Mouse (Mus musculus) MEL-GATA-1-ER (cell line): ENCODE measurements around the gene Acadl.

Experiments
- DNase-seq: peaks from one replicate; pipeline ENCODE4 v3.0.0-alpha.2; 2012; ENCODE audit warnings: low read depth; ENCODE audit errors: extremely low read depth

Acadl gene

DNA sequence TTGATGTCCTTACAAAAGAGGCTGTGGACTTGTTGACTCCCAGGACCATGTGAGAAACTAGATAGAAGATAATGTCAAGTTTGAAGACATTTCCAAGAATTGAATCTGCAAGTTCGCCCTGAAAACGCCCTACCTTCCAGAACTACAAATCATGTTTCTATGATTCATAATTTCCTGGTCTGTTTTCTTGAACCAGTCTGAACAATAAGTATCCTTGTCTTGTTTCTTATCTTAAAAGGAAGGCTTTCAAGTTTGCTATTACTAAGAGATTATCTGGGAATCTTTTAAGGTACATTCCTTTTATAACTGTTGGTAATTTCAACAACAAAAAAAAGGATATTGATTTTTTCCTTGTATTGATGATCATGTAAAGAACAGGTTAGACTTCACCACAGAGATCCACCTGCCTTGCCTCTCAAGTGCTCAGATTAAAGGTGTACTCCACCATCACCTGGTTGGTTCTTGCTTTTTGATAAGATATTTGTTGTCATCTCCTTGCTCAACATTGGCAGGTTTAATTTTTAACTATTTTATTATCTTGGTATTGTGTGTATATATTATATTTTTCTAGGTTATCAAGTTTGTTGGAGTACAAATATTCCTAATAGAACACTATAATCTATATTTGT is 70.1 kb downstream of the Acadl start:
- no peak for DNase-seq

DNA sequence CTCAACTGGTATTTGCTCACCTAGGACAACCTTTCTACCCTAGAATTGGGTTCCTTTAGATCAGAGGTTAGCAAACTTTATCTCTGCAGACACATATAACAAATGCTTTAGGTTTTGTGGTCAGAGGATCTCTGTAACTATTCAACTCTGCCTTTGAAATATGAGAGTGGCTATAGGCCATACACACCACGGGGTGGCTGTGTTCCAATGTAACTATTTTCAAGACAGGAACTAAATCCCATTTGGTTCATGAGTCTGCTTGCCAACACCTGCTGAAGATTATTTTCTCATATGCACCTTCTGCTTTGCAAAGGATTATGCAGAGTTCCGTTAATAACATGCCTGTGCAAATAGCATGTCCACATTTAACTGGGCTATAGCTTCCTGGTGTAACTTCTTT is 80.8 kb downstream of the Acadl start:
- DNase-seq = no peak

DNA sequence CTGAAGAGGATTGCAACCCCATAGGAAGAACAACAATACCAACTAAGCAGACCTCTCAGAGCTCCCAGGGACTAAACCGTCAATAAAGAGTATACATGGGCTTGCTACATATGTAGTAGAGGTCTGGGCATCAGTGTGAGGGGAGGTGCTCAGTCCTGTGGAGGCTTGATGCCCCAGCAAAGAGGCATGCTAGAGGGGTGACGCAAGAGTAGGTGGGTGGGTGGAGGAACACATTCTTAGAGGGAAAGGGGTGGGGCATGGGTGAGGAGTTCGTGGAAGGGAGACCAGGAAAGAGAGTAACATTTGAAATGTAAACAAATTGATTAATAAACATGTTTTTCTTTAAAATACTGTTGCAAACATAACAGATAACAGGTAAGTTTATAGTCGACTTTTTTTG is 82.0 kb downstream of the Acadl start:
- DNase-seq = no peak
